Mouse (Mus musculus) embryonic facial prominence, embryonic 13.5 days (tissue): ENCODE data around the gene Sult2a1. TPM values are rescaled to one million over a fixed set of nuclear protein-coding genes. Genes with fewer than 3 reads are reported as not detected.
"Not testable (repeated sequence)": the region's sequence is repeated elsewhere in the genome, so short reads cannot be mapped to it uniquely, and the experiment has no call there.

Experiments used
- ATAC-seq: fragments of 200-750 bp; cut with Nextera tagmentation; 2 replicates; pipeline ENCODE4 v1.8.0; 2017; ENCODE audit warnings: low read depth; ENCODE audit not compliant: insufficient number of reproducible peaks, insufficient read depth, low FRiP score, low TSS enrichment
- H3K27ac ChIP-seq: fragments of 300-500 bp; sonication (generic); 2 replicates; pipeline ENCODE4 v1.5.1; 2015; ENCODE audit warnings: moderate library complexity, mild to moderate bottlenecking, inconsistent platforms
- H3K27me3 ChIP-seq: fragments of 300-500 bp; sonication (generic); 2 replicates; pipeline ENCODE4 v1.6.1; 2015; ENCODE audit warnings: mild to moderate bottlenecking, inconsistent platforms
- H3K36me3 ChIP-seq: fragments of 300-500 bp; sonication (generic); 2 replicates; pipeline ENCODE4 v1.6.1; 2015; ENCODE audit warnings: mild to moderate bottlenecking, inconsistent platforms
- H3K4me1 ChIP-seq: fragments of 300-500 bp; sonication (generic); 2 replicates; pipeline ENCODE4 v1.6.1; 2015; ENCODE audit warnings: inconsistent platforms
- H3K4me2 ChIP-seq: fragments of 300-500 bp; sonication (generic); 2 replicates; pipeline ENCODE4 v1.6.1; 2015; ENCODE audit warnings: moderate library complexity, mild to moderate bottlenecking, inconsistent platforms
- H3K4me3 ChIP-seq: fragments of 300-500 bp; sonication (generic); 2 replicates; pipeline ENCODE4 v1.5.1; 2015; ENCODE audit warnings: mild to moderate bottlenecking, inconsistent platforms
- H3K9ac ChIP-seq: fragments of 300-500 bp; sonication (generic); 2 replicates; pipeline ENCODE4 v1.6.1; 2015; ENCODE audit warnings: mild to moderate bottlenecking, inconsistent platforms
- H3K9me3 ChIP-seq: fragments of 300-500 bp; sonication (generic); 2 replicates; pipeline ENCODE4 v1.6.1; 2016; ENCODE audit warnings: inconsistent platforms
- WGBS: fragments of 180-500 bp; shearing (Covaris S2); methylation state at CpG from one replicate; pipeline ENCODE4 v1.1.7; 2015; ENCODE audit warnings: mixed read lengths; 5-methylcytosine and 5-hydroxymethylcytosine counted together
- polyA plus RNA-seq: library from polyadenylated mRNA; unstranded; fragments of >200 nt; fragmentation: Nextera tagmentation; extraction: Ambion mirVana; gene quantifications from 2 replicates; pipeline ENCODE4 v1.2.1, GENCODE M21; 2015

The Sult2a1 gene
- not detected in 2 replicates for polyA plus RNA-seq

- WGBS = 70% methylated on average over 1 of the region's 2 CpGs
- not testable (repeated sequence) for H3K27ac ChIP-seq, H3K4me1 ChIP-seq, H3K4me2 ChIP-seq, H3K36me3 ChIP-seq, ATAC-seq, H3K9me3 ChIP-seq, H3K9ac ChIP-seq, H3K4me3 ChIP-seq, H3K27me3 ChIP-seq
Observed at GRCm38 (mm10) chr7:13837309-13837708, at the start of gene Sult2a1. TSS of gene Sult2a1 (minus strand) at chr7:13837409.

- Histone ChIP-seq H3K27ac (no peak overlapping the region), H3K27me3 (no peaks in the 10 kb centered on the region), H3K9ac (no peak overlapping the region), H3K9me3 (peaks cover 5% of the 10 kb centered on the region; the same call in 1 of the 2 replicates), H3K4me3 (no peak overlapping the region), H3K4me2 (no peak overlapping the region), H3K4me1 (no peaks in the 10 kb centered on the region), H3K36me3 (no peaks in the 10 kb centered on the region)
- no peak for ATAC-seq
- WGBS = 73% methylated on average over 1 of the region's 1 CpGs
Observed at GRCm38 (mm10) chr7:13813913-13814312, 23.3 kb downstream of the Sult2a1 start.

Other genes with a start within 250 kb of the Sult2a1 start
- not detected in 2 replicates for gene Sult2a5, start 213.4 kb downstream of the Sult2a1 start, polyA plus RNA-seq
- gene Sult2a2, start 103.9 kb downstream of the Sult2a1 start, polyA plus RNA-seq = not detected in 2 replicates
- not detected in 2 replicates for gene Sult2a4, start 152.2 kb upstream of the Sult2a1 start, polyA plus RNA-seq